Mouse (Mus musculus) hindbrain, embryonic 11.5 days (tissue): Measurements from ENCODE around the gene S100a2. TPM values are rescaled to one million over a fixed set of nuclear protein-coding genes. Genes with fewer than 3 reads are reported as not detected.

Experiments
- ATAC-seq: fragments of 200-750 bp; cut with Nextera tagmentation; 2 replicates; pipeline ENCODE4 v1.8.0; 2017; ENCODE audit warnings: mild to moderate bottlenecking, moderate TSS enrichment, moderate library complexity; ENCODE audit not compliant: low FRiP score
- DNase-seq: peaks from one replicate; pipeline ENCODE4 v3.0.0-alpha.2; 2015; ENCODE audit warnings: low spot score
- H3K27ac ChIP-seq: fragments of 300-500 bp; sonication (generic); 2 replicates; pipeline ENCODE4 v1.5.1; 2014; ENCODE audit warnings: mild to moderate bottlenecking, low read depth, low read length
- H3K27me3 ChIP-seq: fragments of 300-500 bp; sonication (generic); 2 replicates; pipeline ENCODE4 v1.6.1; 2014; ENCODE audit warnings: mild to moderate bottlenecking, low read length, moderate library complexity, mixed read lengths; ENCODE audit not compliant: control insufficient read depth, insufficient read depth
- H3K36me3 ChIP-seq: fragments of 300-500 bp; sonication (generic); 2 replicates; pipeline ENCODE4 v1.6.1; 2014; ENCODE audit warnings: mild to moderate bottlenecking, low read length, moderate library complexity, mixed read lengths; ENCODE audit not compliant: control insufficient read depth, insufficient read depth
- H3K4me1 ChIP-seq: fragments of 300-500 bp; sonication (generic); replicated peaks from 2 replicates; pipeline ENCODE4 v1.6.1; 2014; ENCODE audit warnings: low read length, mixed read lengths; ENCODE audit not compliant: control insufficient read depth, insufficient read depth
- H3K4me2 ChIP-seq: fragments of 300-500 bp; sonication (generic); replicated peaks from 2 replicates; pipeline ENCODE4 v1.6.1; 2014; ENCODE audit warnings: mild to moderate bottlenecking, low read depth, low read length
- H3K4me3 ChIP-seq: fragments of 300-500 bp; sonication (generic); 2 replicates; pipeline ENCODE4 v1.5.1; 2014; ENCODE audit warnings: low read depth, low read length
- H3K9ac ChIP-seq: fragments of 300-500 bp; sonication (generic); 2 replicates; pipeline ENCODE4 v1.6.1; 2014; ENCODE audit warnings: low read depth, low read length
- H3K9me3 ChIP-seq: fragments of 300-500 bp; sonication (generic); 2 replicates; pipeline ENCODE4 v1.6.1; 2016; ENCODE audit warnings: low read length; ENCODE audit not compliant: control insufficient read depth
- WGBS: fragments of 180-500 bp; shearing (Covaris S2); extraction: QIAGEN DNeasy Blood & Tissue Kit; methylation state at CpG from one replicate; pipeline ENCODE4 v1.1.7; 2014; 5-methylcytosine and 5-hydroxymethylcytosine counted together
- polyA plus RNA-seq: library from polyadenylated mRNA; unstranded; fragments of >200 nt; fragmentation: Nextera tagmentation; extraction: Ambion mirVana; gene quantifications from 2 replicates; pipeline ENCODE4 v1.2.1, GENCODE M21; 2014

The S100a2 gene
- polyA plus RNA-seq, 1 experiment from 2014 or later, result not detected

GRCm38 (mm10) chr3:90600458-90601195 is 10.6 kb downstream of the S100a2 start:
- H3K4me1 ChIP-seq, result no peaks in the 10 kb centered on the region
- no peak overlapping the region for H3K4me2 ChIP-seq
- no peak overlapping the region for H3K4me3 ChIP-seq
- no peaks in the 10 kb centered on the region for H3K36me3 ChIP-seq
- no peaks in the 10 kb centered on the region for H3K9me3 ChIP-seq
- no peak overlapping the region for H3K27ac ChIP-seq
- WGBS, result 79% methylated on average over 8 of the region's 8 CpGs
- H3K9ac ChIP-seq, result no peak overlapping the region
- no peaks in the 10 kb centered on the region for H3K27me3 ChIP-seq
- no peak for ATAC-seq
- DNase-seq, result no peak

GRCm38 (mm10) chr3:90601486-90602110 is 11.6 kb downstream of the S100a2 start, which contains the start of gene Gm42674:
TSS of gene Gm42674 (plus strand) at chr3:90601904.
- no peaks in the 10 kb centered on the region for H3K9me3 ChIP-seq
- H3K4me1 ChIP-seq, result no peaks in the 10 kb centered on the region
- 85% methylated on average over 11 of the region's 11 CpGs for WGBS
- no peak within 1 kb of the TSS for H3K4me3 ChIP-seq
- no peaks in the 10 kb centered on the region for H3K36me3 ChIP-seq
- DNase-seq (no peak), ATAC-seq (no peak)
- H3K27ac ChIP-seq, result no peak within 1 kb of the TSS
- H3K27me3 ChIP-seq, result no peaks in the 10 kb centered on the region
- H3K9ac ChIP-seq, result no peak within 1 kb of the TSS
- H3K4me2 ChIP-seq, result no peak within 1 kb of the TSS

- Histone ChIP-seq H3K36me3 (no peaks in the 10 kb centered on the region), H3K27me3 (no peaks in the 10 kb centered on the region), H3K27ac (no peak within 1 kb of the TSS), H3K9ac (no peak within 1 kb of the TSS), H3K4me2 (no peak within 1 kb of the TSS), H3K4me1 (no peaks in the 10 kb centered on the region), H3K9me3 (no peaks in the 10 kb centered on the region), H3K4me3 (no peak within 1 kb of the TSS)
- no peak for ATAC-seq
- WGBS, result 78% methylated on average over 3 of the region's 3 CpGs
- DNase-seq, result no peak
Observed at GRCm38 (mm10) chr3:90603623-90604022, 13.6 kb downstream of the S100a2 start, which contains the start of gene S100a4. TSS of gene S100a4 (plus strand) at chr3:90603771.

- 82% methylated on average over 4 of the region's 4 CpGs for WGBS
Observed at GRCm38 (mm10) chr3:90604416-90604815, 14.4 kb downstream of the S100a2 start.

GRCm38 (mm10) chr3:90605049-90605448 is 15.0 kb downstream of the S100a2 start:
- no peak for DNase-seq
- H3K9me3 ChIP-seq, result no peaks in the 10 kb centered on the region
- no peak overlapping the region for H3K4me3 ChIP-seq
- H3K27ac ChIP-seq, result no peak overlapping the region
- H3K9ac ChIP-seq, result no peak overlapping the region
- H3K4me1 ChIP-seq, result no peaks in the 10 kb centered on the region
- WGBS, result 86% methylated on average over 3 of the region's 3 CpGs
- no peaks in the 10 kb centered on the region for H3K36me3 ChIP-seq
- H3K27me3 ChIP-seq, result no peaks in the 10 kb centered on the region
- H3K4me2 ChIP-seq, result no peak overlapping the region
- no peak for ATAC-seq

More at GRCm38 (mm10) chr3:90604416-90604815, 14.4 kb downstream of the S100a2 start:
- ATAC-seq (no peak), DNase-seq (no peak)
- Histone ChIP-seq H3K27ac (no peak overlapping the region), H3K36me3 (no peaks in the 10 kb centered on the region), H3K4me1 (no peaks in the 10 kb centered on the region), H3K9me3 (no peaks in the 10 kb centered on the region), H3K9ac (no peak overlapping the region), H3K4me2 (no peak overlapping the region), H3K27me3 (no peaks in the 10 kb centered on the region), H3K4me3 (no peak overlapping the region)

GRCm38 (mm10) chr3:90605736-90606135 is 15.7 kb downstream of the S100a2 start:
- H3K27me3 ChIP-seq, result no peaks in the 10 kb centered on the region
- H3K4me1 ChIP-seq, result no peaks in the 10 kb centered on the region
- H3K9ac ChIP-seq, result no peak overlapping the region
- 80% methylated on average over 2 of the region's 2 CpGs for WGBS
- no peaks in the 10 kb centered on the region for H3K9me3 ChIP-seq
- H3K36me3 ChIP-seq, result no peaks in the 10 kb centered on the region
- no peak for DNase-seq
- no peak overlapping the region for H3K27ac ChIP-seq
- H3K4me3 ChIP-seq, result no peak overlapping the region
- no peak overlapping the region for H3K4me2 ChIP-seq
- no peak for ATAC-seq

- no peak for ATAC-seq
Observed at GRCm38 (mm10) chr3:90606185-90606584, 16.1 kb downstream of the S100a2 start.

GRCm38 (mm10) chr3:90607361-90607760 is 17.3 kb downstream of the S100a2 start:
- Histone ChIP-seq H3K27me3 (no peaks in the 10 kb centered on the region), H3K4me3 (no peak overlapping the region), H3K4me1 (no peaks in the 10 kb centered on the region), H3K27ac (no peak overlapping the region), H3K9me3 (no peaks in the 10 kb centered on the region), H3K4me2 (no peak overlapping the region), H3K36me3 (no peaks in the 10 kb centered on the region), H3K9ac (no peak overlapping the region)
- ATAC-seq (no peak), DNase-seq (no peak)
- 83% methylated on average over 3 of the region's 3 CpGs for WGBS

More at GRCm38 (mm10) chr3:90606185-90606584, 16.1 kb downstream of the S100a2 start:
- no peak overlapping the region for H3K4me3 ChIP-seq
- H3K4me1 ChIP-seq, result no peaks in the 10 kb centered on the region
- WGBS, result 83% methylated on average over 6 of the region's 6 CpGs
- no peaks in the 10 kb centered on the region for H3K36me3 ChIP-seq
- H3K9me3 ChIP-seq, result no peaks in the 10 kb centered on the region
- DNase-seq, result peak; percentile 35
- H3K27ac ChIP-seq, result no peak overlapping the region
- no peak overlapping the region for H3K4me2 ChIP-seq
- H3K27me3 ChIP-seq, result no peaks in the 10 kb centered on the region
- H3K9ac ChIP-seq, result no peak overlapping the region

- H3K4me2 ChIP-seq, result no peak within 1 kb of the TSS
- no peaks in the 10 kb centered on the region for H3K9me3 ChIP-seq
- 64% methylated on average over 3 of the region's 3 CpGs for WGBS
- no peak for ATAC-seq
- DNase-seq, result no peak
- no peaks in the 10 kb centered on the region for H3K36me3 ChIP-seq
- H3K27me3 ChIP-seq, result no peaks in the 10 kb centered on the region
- H3K4me3 ChIP-seq, result no peak within 1 kb of the TSS
- peaks cover 2% of the 10 kb centered on the region; the same call in 1 of the 2 replicates for H3K4me1 ChIP-seq
- H3K9ac ChIP-seq, result no peak within 1 kb of the TSS
- H3K27ac ChIP-seq, result no peak within 1 kb of the TSS
Observed at GRCm38 (mm10) chr3:90608223-90608622, 18.2 kb downstream of the S100a2 start, which contains the start of gene S100a5. TSS of gene S100a5 (plus strand) at chr3:90608523.
